Mouse (Mus musculus): ENCODE results near the gene Wdr63. TPM values are rescaled to one million over a fixed set of nuclear protein-coding genes. Genes with fewer than 3 reads are reported as not detected.

The Wdr63 gene
- polyA plus RNA-seq, 1 experiment, result not detected

DNA sequence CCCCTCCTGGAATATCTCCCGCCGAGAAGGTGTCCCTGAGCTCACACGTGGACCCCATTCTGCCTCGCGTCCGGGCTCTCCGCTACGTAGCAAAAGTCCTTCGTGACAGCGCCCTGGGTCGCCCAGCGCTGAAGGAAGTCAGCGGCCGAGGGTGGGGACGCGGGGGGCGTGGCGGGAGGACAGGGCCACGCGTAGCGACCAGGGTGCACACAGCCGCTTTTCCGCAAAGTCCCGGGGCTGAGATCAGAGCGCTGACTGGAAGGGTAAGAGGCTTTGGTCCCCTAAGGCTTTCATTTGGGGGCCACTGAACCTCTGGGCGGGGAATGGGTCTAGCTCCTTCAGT, 42.1 kb upstream of the Wdr63 start:
- H3K4me1 ChIP-seq, result peaks cover 41% of the 10 kb centered on the region
- no peaks in the 10 kb centered on the region for H3K36me3 ChIP-seq (replicated peaks; ENCODE audit: low read length)
- TF ChIP-seq FLI1 (IDR thresholded peaks at IDR 0.05; ENCODE audit: low read length) (no peak), GATA1 (IDR thresholded peaks at IDR 0.05; ENCODE audit: borderline replicate concordance, low read length) (no peak)
- peak overlapping the region; percentile 91 for H3K4me3 ChIP-seq (replicated peaks)
- peaks cover 48% of the 10 kb centered on the region for H3K27me3 ChIP-seq (replicated peaks)
- H3K9me3 ChIP-seq, result peaks cover 4% of the 10 kb centered on the region; the same call in 1 of the 2 replicates

GRCm38 (mm10) chr3:146149156-146150057, 41.5 kb upstream of the Wdr63 start, which contains the start of gene Mcoln2:
TSS of gene Mcoln2 (plus strand) at chr3:146149833.
- TF ChIP-seq GATA1 (IDR thresholded peaks at IDR 0.05; ENCODE audit: borderline replicate concordance, low read length) (no peak), FLI1 (IDR thresholded peaks at IDR 0.05; ENCODE audit: low read length) (no peak)
- Histone ChIP-seq H3K27me3 (replicated peaks) (peaks cover 48% of the 10 kb centered on the region), H3K4me3 (replicated peaks) (peak within 1 kb of the TSS; percentile 91), H3K9me3 (peaks cover 4% of the 10 kb centered on the region; the same call in 1 of the 2 replicates), H3K36me3 (replicated peaks; ENCODE audit: low read length) (no peaks in the 10 kb centered on the region), H3K4me1 (peaks cover 40% of the 10 kb centered on the region)

GRCm38 (mm10) chr3:146146131-146146530, 38.2 kb upstream of the Wdr63 start:
- no peak for TF ChIP-seq GATA1 (IDR thresholded peaks at IDR 0.05; ENCODE audit: borderline replicate concordance, low read length)
- no peak for TF ChIP-seq FLI1 (IDR thresholded peaks at IDR 0.05; ENCODE audit: low read length)

GRCm38 (mm10) chr3:146145501-146145900, 37.6 kb upstream of the Wdr63 start:
- Histone ChIP-seq H3K4me3 (replicated peaks) (no peak overlapping the region), H3K9me3 (peaks cover 7% of the 10 kb centered on the region; the same call in 1 of the 2 replicates), H3K27me3 (replicated peaks) (peaks cover 36% of the 10 kb centered on the region), H3K36me3 (replicated peaks; ENCODE audit: low read length) (no peaks in the 10 kb centered on the region), H3K4me1 (peaks cover 23% of the 10 kb centered on the region)
- no peak for TF ChIP-seq GATA1 (IDR thresholded peaks at IDR 0.05; ENCODE audit: borderline replicate concordance, low read length)
- TF ChIP-seq FLI1 (IDR thresholded peaks at IDR 0.05; ENCODE audit: low read length), result no peak

More at GRCm38 (mm10) chr3:146146131-146146530, 38.2 kb upstream of the Wdr63 start:
- Histone ChIP-seq H3K4me3 (replicated peaks) (no peak overlapping the region), H3K36me3 (replicated peaks; ENCODE audit: low read length) (no peaks in the 10 kb centered on the region), H3K9me3 (peaks cover 7% of the 10 kb centered on the region; the same call in 1 of the 2 replicates), H3K27me3 (replicated peaks) (peaks cover 41% of the 10 kb centered on the region), H3K4me1 (peaks cover 26% of the 10 kb centered on the region)

DNA sequence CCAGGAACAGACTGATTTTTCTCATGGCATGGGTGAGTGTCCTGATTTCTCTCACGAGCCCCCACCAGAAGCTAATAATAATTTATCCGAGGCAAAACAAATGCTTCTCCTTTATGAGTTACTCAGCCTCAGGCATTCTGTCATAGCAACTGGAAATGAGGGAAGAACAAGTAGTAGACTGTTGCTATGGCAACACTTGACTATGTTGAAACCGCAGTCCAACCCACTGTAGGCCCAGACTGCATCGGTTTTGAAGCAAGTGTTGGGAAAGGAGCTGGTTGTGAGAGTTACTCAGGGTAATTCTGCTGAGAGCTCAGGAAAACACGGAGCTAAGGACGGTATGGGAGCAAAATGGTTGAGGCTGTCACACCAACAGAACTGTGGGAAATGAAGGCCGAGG, 34.6 kb upstream of the Wdr63 start:
- Histone ChIP-seq H3K4me3 (replicated peaks) (no peak overlapping the region), H3K27me3 (replicated peaks) (peaks cover 17% of the 10 kb centered on the region), H3K9me3 (peaks cover 7% of the 10 kb centered on the region; the same call in 1 of the 2 replicates), H3K4me1 (peaks cover 9% of the 10 kb centered on the region), H3K36me3 (replicated peaks; ENCODE audit: low read length) (no peaks in the 10 kb centered on the region)
- TF ChIP-seq FLI1 (IDR thresholded peaks at IDR 0.05; ENCODE audit: low read length) (no peak), GATA1 (IDR thresholded peaks at IDR 0.05; ENCODE audit: borderline replicate concordance, low read length) (no peak)

DNA sequence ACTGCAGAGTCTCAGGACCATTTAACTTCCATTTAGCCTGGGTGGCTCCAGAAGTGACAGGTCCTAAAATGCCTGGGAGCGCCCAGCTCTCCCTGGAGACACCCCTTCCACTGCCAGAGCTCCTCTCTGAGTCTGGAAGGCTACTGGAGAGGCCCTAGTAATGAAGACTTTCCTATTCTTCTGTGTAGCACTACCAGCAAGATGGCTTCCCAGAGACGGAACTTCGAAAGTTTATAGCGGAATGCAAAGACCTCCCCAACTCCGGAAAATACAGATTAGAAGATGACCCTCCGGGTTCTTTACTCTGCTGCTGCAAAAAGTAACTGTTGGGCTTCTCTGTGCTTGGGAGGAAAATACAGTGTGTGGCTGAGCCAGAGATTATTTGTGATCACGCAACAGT, 32.3 kb upstream of the Wdr63 start:
- Histone ChIP-seq H3K9me3 (peaks cover 4% of the 10 kb centered on the region; the same call in 1 of the 2 replicates), H3K36me3 (replicated peaks; ENCODE audit: low read length) (no peaks in the 10 kb centered on the region), H3K4me1 (no peaks in the 10 kb centered on the region), H3K4me3 (replicated peaks) (no peak overlapping the region), H3K27me3 (replicated peaks) (peaks cover 12% of the 10 kb centered on the region)
- TF ChIP-seq GATA1 (IDR thresholded peaks at IDR 0.05; ENCODE audit: borderline replicate concordance, low read length) (no peak), FLI1 (IDR thresholded peaks at IDR 0.05; ENCODE audit: low read length) (no peak)

DNA sequence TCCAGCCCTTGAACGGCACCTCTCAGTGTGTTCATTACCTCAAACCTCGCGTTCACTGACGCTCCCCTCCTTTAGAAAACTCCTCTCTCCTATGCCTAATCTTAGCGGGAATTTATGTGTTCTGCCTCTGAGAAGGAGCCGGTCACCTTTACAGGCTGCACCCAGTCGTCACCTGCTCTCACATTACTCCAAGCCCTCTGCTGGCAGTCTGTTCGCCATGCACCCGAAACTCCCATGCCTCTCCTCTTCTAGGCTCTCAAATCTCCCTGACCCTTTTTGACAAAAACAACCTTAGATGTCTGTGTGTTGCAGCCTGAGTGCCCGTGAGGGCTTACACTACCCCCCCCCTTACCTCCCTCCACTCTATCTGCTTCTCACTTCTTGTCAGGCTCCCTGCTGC, 28.5 kb upstream of the Wdr63 start:
- peaks cover 5% of the 10 kb centered on the region for H3K27me3 ChIP-seq (replicated peaks)
- no peak overlapping the region for H3K4me3 ChIP-seq (replicated peaks)
- no peaks in the 10 kb centered on the region for H3K4me1 ChIP-seq
- H3K9me3 ChIP-seq, result no peaks in the 10 kb centered on the region
- TF ChIP-seq GATA1 (IDR thresholded peaks at IDR 0.05; ENCODE audit: borderline replicate concordance, low read length) (no peak), FLI1 (IDR thresholded peaks at IDR 0.05; ENCODE audit: low read length) (no peak)
- no peaks in the 10 kb centered on the region for H3K36me3 ChIP-seq (replicated peaks; ENCODE audit: low read length)

DNA sequence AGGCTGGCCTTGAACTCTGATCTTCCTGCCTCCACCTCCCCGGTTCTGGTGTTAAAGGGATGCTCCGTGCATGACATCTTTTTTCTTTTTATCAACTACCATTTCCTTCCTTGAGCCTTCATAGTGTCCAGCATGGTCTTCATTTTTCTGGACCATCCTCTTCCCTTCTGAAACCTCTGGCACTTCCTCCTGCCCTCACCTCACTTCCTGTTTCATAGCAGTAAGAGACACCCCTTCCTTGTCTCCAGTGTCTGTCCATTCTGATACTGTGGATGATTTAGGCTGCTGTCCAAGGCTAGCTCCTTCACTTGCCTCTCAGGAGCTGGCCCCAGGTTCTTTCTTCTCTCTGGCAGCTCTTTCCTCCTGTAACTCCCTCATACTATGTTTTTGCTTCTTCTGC, 27.5 kb upstream of the Wdr63 start:
- Histone ChIP-seq H3K36me3 (replicated peaks; ENCODE audit: low read length) (no peaks in the 10 kb centered on the region), H3K9me3 (no peaks in the 10 kb centered on the region), H3K4me1 (0 out of 2 replicates have a peak, but pooled peaks cover 3% of the 10 kb centered on the region), H3K4me3 (replicated peaks) (no peak overlapping the region), H3K27me3 (replicated peaks) (peaks cover 8% of the 10 kb centered on the region)
- TF ChIP-seq GATA1 (IDR thresholded peaks at IDR 0.05; ENCODE audit: borderline replicate concordance, low read length) (no peak), FLI1 (IDR thresholded peaks at IDR 0.05; ENCODE audit: low read length) (no peak)

DNA sequence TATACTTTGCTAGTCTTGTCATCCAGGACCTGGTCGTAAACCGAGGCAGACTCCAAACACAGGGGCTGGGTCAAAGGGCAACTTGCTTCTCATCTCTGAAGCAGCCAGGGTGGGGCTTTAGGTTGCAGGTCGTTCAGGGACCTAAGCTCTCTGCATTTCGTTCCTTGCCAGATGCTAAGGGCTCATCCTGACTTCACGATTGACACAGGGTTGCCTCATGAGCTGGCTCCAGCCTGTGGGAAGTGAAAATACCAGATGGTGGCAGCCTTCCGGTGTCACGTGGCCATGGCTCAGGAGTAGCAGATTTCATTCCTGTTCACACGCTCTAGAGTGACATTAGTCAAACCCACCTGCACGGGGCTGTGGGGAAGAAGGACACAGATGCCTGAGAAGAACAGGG, 26.9 kb upstream of the Wdr63 start:
- H3K9me3 ChIP-seq, result no peaks in the 10 kb centered on the region
- TF ChIP-seq GATA1 (IDR thresholded peaks at IDR 0.05; ENCODE audit: borderline replicate concordance, low read length) (no peak), FLI1 (IDR thresholded peaks at IDR 0.05; ENCODE audit: low read length) (no peak)

DNA sequence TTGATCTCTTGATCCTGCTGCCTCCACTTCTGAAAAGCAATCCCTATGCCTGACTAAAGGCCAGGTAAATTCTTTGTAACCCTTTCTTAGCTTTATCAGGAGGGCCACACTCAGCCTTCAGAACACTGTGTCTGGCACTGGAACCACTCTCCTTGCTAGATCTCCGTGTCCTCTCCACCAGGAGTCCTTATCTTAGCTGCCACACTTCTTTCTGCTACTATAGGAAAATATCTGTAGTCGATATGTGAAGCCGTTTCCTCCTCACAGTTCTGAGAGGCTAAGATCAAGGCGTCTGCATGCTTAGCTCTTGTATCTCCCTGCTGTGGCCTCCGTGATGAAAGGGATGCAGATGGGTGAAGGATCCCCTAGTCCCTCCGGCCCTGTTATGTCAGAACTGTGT, 19.3 kb upstream of the Wdr63 start:
- TF ChIP-seq FLI1 (IDR thresholded peaks at IDR 0.05; ENCODE audit: low read length) (no peak), GATA1 (IDR thresholded peaks at IDR 0.05; ENCODE audit: borderline replicate concordance, low read length) (no peak)
- H3K4me1 ChIP-seq, result peaks cover 6% of the 10 kb centered on the region; the same call in 1 of the 2 replicates

More for the DNA sequence above, 26.9 kb upstream of the Wdr63 start:
- no peak overlapping the region for H3K4me3 ChIP-seq (replicated peaks)
- no peaks in the 10 kb centered on the region for H3K36me3 ChIP-seq (replicated peaks; ENCODE audit: low read length)
- 0 out of 2 replicates have a peak, but pooled peaks cover 3% of the 10 kb centered on the region for H3K4me1 ChIP-seq
- H3K27me3 ChIP-seq (replicated peaks), result peaks cover 11% of the 10 kb centered on the region

More for the DNA sequence above, 19.3 kb upstream of the Wdr63 start:
- Histone ChIP-seq H3K27me3 (replicated peaks) (peaks cover 20% of the 10 kb centered on the region), H3K4me3 (replicated peaks) (no peak overlapping the region), H3K36me3 (replicated peaks; ENCODE audit: low read length) (no peaks in the 10 kb centered on the region), H3K9me3 (no peaks in the 10 kb centered on the region)
